Mouse (Mus musculus) B cell, adult (primary cell): Measurements from ENCODE around the gene Olfr303. TPM values are rescaled to one million over a fixed set of nuclear protein-coding genes. Genes with fewer than 3 reads are reported as not detected.

Source experiments
- total RNA-seq: library from RNA; stranded (reverse); gene quantifications from 4 replicates; pipeline ENCODE4 v1.2.4, GENCODE M21; 2023; ENCODE audit not compliant: inconsistent age

Gene Olfr303
- total RNA-seq = not detected in 4 replicates

DNA sequence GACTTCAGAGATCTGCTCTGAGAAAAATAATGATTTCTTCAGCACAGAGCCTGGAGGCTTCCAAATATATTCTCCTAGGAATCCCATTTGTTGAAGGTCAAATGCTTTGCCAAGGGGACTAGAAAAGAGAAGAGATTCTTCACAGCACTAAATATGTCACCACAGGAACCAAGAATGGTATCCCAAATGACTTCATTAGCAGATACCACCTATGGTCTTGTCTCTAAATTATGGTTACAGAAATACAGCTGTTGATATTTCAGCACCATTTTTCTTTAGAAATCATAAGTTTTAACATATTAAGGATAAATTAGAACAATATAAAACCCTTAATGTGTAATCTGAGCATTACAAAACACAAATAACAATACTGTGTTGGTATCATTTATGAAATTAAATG is at the start of gene Olfr303:
Olfr303 (minus strand) TSS at position 101 of the 400 bp plus-strand sequence.

DNA sequence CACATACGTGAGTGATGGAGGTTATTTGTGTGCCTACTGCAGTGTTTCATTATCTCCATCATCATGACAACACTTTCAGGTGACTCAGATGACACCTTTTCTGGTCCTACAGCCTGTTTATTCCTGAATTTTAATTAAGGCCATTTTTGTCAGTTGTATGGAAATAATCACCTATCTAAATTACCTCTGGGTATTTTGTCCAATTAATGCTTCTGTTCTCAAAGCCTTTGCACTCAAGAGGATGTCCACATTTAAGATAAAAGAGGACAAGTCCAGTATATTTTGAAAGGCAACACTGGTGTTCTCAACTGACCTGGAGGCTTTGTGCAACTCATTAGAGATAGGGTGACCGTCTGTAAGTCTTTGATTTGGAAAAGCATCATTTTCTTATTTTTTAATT is 6.0 kb upstream of the Olfr303 start, which contains the start of gene Olfr301:
Olfr301 (plus strand) TSS at position 301 of the 400 bp plus-strand sequence.

DNA sequence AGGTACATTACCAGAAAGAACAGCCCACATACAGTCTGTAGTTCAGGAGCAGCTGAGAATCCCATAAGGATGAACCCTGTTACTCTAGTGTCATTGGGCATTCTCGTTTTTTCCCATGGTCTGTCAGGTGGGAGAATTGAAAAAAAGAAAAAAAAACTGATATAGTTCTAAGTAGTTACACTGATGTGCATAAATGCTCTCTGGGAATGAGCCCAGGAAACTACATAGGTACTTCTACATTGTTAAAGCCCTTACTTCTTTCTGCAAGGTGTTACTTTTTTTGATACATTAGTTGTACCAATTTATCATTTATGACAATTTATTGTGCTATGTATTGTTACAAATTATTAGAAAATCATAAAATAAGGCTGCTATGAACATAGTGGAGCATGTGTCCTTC is 11.0 kb downstream of the Olfr303 start, which contains the start of gene Olfr304:
Olfr304 (minus strand) TSS at position 101 of the 400 bp plus-strand sequence.

DNA sequence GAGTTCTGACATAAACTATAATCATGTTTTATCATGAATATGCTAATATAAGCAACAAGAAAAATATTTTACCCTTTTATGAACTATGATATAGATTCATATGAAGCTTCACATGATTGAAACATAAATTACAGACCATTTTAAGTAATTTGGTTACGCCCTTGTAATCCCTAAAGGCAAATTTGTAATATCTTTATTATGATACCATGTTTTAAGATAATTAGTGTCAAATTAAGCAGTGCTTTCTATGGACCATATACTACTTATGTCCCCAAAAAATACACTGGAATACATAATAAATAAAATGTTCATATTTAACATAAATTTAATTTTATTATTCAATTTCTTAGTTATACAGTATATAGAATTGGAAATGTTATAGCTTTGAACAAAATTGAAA is 30.8 kb downstream of the Olfr303 start, which contains the start of gene Olfr305:
Olfr305 (minus strand) TSS at position 101 of the 400 bp plus-strand sequence.

Other genes with a start within 250 kb of the Olfr303 start
- gene Vmn2r75, start 226.0 kb downstream of the Olfr303 start, total RNA-seq = not detected in 4 replicates
- gene Vmn2r76, start 151.5 kb downstream of the Olfr303 start, total RNA-seq = not detected in 4 replicates
- gene Olfr310, start 120.6 kb downstream of the Olfr303 start, total RNA-seq = not detected in 4 replicates
- gene Olfr309, start 84.1 kb downstream of the Olfr303 start, total RNA-seq = not detected in 4 replicates
- gene Olfr308, start 72.2 kb downstream of the Olfr303 start, total RNA-seq = not detected in 4 replicates
- gene Olfr307, start 60.2 kb downstream of the Olfr303 start, total RNA-seq = not detected in 4 replicates
- gene Olfr305, start 30.9 kb downstream of the Olfr303 start, total RNA-seq = not detected in 4 replicates
- not detected in 4 replicates for gene Olfr304, start 11.1 kb downstream of the Olfr303 start, total RNA-seq
- not detected in 4 replicates for gene Olfr301, start 6.1 kb upstream of the Olfr303 start, total RNA-seq
- gene Olfr299, start 62.1 kb upstream of the Olfr303 start, total RNA-seq = not detected in 4 replicates
- not detected in 4 replicates for gene Olfr298, start 94.7 kb upstream of the Olfr303 start, total RNA-seq
- not detected in 4 replicates for gene Olfr297, start 122.2 kb upstream of the Olfr303 start, total RNA-seq
- gene Olfr295, start 186.1 kb upstream of the Olfr303 start, total RNA-seq = not detected in 4 replicates
- gene Olfr294, start 218.9 kb upstream of the Olfr303 start, total RNA-seq = not detected in 4 replicates